Mouse (Mus musculus): ENCODE results near the gene 4933430I17Rik.

4933430I17Rik gene

DNA sequence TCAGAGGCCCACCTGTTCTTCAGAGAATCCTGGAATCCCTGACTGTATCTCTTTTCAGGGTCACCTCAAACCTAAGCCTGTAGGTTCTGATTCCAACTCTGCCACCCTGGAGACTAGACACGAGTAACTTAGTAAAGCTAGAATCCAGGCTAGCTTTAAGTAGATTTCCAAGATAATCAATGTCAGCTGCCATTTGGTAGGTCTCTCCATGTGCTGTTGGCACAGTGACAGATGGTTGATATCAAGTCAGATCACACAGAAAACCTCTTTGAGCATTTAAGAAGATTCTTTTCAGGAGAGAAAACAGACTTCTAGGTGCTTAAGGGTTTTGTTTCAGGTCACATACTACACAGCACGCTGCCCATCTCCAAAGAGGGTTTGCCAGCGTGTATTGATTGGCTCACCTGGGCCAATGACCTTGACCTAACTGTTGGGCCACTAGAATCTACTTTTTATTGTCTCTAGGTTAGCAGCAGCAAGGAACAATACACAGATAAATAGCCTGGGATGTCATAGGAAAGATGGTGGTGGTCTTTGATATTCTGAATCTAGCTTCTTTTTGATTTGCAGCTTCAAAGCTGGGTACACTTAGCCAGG lies 21.7 kb upstream of the 4933430I17Rik start, which contains the start of gene Hdhd3:
TSS of gene Hdhd3 (minus strand) at position 94 of the 597 bp plus-strand sequence.
- DNase-seq (ENCODE audit: low spot score) = no peak

DNA sequence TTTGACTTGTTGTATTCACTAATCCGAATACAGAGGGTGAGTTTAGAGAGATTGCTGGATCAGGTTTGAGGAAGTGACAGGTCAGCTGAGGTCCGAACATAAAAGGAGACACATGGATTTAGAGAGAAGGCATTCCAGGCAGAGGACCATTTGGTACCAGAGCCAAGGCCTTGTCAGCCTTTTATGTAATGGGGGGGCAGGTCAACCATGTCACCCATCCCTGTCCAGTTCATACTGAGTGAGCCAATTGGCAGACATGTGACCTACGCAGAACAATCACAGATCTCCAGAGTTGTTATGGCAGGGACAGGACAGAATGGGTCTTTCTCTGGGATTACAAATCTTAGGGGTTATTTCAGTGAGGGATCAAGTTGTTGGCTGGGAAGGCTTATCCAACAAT lies 19.2 kb upstream of the 4933430I17Rik start:
- DNase-seq (ENCODE audit: low spot score) = no peak

- DNase-seq (ENCODE audit: low spot score) = no peak
Observed at GRCm38 (mm10) chr4:62506798-62507197, 18.4 kb upstream of the 4933430I17Rik start.

DNA sequence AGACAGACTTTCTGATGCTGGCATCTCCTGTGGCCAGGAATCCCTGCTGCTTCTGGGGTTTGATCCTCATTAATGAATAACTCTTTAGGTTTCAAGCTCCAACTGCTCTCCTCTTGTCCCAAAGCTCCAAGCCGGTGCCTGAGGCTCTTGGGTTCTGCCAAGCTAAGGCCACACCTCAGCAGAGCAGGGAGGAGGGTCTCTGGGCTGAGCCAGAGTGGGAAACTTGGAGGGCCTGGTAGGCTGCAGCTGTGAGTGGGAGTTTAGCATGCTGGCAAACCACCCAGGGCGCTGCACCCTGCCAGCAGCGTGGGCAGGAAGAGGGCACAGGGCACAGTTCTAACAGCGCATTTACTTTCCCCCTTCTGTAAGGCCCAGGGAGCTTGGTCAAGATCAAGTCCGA lies 16.3 kb upstream of the 4933430I17Rik start:
- no peak for DNase-seq (ENCODE audit: low spot score)

DNA sequence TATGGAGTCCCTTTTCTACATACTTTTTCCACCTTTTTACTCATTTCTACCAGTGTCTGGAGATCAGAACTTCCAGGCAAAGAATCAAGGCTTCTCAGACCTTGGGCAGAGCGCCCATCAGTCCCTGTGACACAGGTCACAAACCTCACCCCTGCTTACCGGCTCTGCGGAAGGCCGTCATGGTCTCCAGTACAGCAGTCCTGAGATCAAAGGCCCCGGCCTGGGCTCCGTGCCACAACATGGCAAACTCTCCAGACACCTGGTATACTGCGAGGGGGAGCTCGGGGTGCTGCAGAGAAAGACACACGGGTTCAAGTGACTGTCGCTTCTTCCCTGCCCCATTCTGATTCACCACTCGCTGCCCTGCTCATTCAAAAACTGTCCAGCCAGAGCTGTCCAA lies 15.2 kb upstream of the 4933430I17Rik start:
- DNase-seq (ENCODE audit: low spot score) = peak; percentile 58

GRCm38 (mm10) chr4:62513998-62514506 lies 11.1 kb upstream of the 4933430I17Rik start:
- no peak for DNase-seq (ENCODE audit: low spot score)

DNA sequence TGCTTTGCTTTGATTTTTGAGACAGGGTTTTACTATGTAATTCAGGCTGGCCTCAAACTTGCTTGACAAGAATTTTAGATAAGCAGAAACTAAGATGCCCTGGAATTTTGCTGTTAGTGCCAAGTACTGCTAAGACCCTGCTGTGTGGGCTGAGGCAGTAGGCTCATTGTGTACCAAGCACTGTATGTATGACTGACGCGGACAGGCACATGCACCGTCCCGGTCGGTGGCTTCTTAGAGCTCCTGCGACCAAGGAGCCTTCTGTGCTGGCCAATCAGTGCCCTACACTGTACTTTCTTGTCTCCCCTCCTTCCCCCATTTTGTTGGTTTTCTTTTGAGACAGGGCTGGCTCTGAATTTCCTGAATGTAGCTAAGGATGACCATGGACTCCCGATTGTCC lies 10.2 kb upstream of the 4933430I17Rik start:
- no peak for DNase-seq (ENCODE audit: low spot score)

DNA sequence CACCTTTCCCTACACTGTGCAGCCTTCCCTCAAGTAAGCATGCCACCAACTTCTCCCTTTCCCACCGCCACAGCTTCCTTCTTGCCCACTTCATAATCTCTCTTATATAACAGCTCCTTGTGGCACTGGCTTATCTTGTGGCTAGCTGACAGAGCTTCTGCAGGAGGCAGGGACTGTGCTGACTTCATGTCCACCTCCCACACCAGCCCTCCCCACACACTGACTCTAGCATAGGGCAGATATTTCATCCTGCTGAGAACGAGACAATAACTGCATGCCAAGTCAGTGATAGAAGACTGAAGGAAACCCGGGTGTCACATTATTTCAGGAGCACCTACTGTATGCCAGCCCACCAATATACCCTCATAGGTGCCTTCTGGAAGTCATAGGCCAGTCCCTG lies 9.7 kb upstream of the 4933430I17Rik start:
- no peak for DNase-seq (ENCODE audit: low spot score)

GRCm38 (mm10) chr4:62516079-62516478 lies 9.1 kb upstream of the 4933430I17Rik start:
- DNase-seq (ENCODE audit: low spot score) = no peak

DNA sequence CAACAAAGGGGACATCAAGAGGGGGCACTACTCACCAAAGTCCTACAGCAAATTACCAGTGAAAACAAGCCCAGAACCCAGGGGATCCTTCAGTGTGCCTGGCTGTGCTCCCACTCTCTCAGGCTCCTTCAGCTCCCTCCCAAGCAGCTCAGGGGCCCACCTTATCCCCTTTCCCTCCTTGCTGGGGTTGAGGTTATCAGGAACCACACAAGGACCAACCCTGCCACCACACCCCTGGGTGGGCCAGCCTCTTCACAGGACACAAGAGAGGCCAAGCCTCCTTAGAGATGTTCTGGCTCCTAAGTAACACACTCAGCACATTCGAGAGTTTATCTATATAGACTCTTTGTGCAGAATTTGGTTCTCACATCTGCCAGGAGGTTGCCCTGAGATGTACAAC lies 8.6 kb upstream of the 4933430I17Rik start:
- DNase-seq (ENCODE audit: low spot score) = no peak

GRCm38 (mm10) chr4:62517046-62517445 lies 8.1 kb upstream of the 4933430I17Rik start:
- DNase-seq (ENCODE audit: low spot score) = no peak

DNA sequence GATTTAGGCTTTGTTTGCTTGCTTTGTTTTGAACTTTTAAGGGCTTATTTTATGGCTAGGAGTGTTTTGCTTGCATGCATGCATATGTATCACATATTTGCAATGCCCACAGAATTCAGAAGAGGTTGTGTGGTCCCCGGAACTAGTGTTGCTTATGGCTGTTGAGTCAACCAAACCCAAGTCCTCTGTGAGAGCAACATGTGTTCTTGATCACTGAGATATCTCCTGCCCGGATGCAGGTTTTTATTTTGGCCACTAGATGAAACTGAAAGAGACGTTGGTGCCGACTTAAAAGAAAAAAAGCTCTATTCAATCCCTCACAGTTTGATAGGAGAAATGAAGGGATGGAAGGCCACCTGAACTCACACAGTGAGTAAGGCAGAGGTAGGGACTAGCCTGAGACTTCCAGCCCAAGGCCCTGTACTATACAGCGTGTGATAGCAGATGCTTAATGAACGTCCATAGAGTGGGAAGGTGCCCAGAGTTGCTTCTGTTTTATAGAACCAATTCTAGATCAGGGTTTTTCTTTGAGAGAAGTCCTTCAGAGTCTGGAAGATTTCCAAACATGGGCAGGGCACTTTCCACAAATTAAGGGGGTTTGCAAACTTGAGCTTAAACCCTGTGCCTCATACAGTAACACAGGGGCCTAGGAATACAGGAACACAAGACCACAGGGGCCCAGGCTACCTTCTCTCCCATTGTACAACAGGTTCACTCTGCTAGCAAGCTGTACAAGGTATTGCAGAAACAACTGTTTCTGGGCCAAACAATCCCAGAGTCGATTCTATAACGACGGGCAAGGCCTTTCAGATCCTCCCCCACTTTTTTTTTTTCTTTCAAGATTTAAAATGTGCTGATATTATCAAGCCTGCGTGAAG lies 7.4 kb upstream of the 4933430I17Rik start:
- no peak for DNase-seq (ENCODE audit: low spot score)

GRCm38 (mm10) chr4:62518416-62519121 lies 6.6 kb upstream of the 4933430I17Rik start:
- no peak for DNase-seq (ENCODE audit: low spot score)

GRCm38 (mm10) chr4:62519122-62519848 lies 5.9 kb upstream of the 4933430I17Rik start:
- no peak for DNase-seq (ENCODE audit: low spot score)

GRCm38 (mm10) chr4:62519849-62520233 lies 5.3 kb upstream of the 4933430I17Rik start, which contains the start of gene Alad:
Gene Alad, minus strand, starts transcription at chr4:62519918.
- DNase-seq (ENCODE audit: low spot score) = peak; percentile 75

- DNase-seq (ENCODE audit: low spot score) = no peak
Observed at GRCm38 (mm10) chr4:62520892-62521400, 4.2 kb upstream of the 4933430I17Rik start.

DNA sequence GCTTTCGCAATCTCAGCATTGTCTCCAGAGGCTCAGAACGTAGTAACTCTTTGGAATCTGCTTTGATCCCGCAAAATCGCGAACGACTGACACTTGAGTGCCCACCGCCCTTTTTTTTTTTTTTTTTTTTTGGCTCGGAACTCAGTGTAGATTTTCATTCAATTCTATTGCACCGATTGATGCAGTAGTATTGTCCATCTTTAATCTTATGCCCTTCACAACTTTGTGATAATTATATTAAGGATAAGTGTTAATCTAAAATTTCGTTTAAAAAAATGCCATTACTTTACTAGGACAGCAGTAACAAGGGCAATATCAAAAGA lies 281 bp downstream of the 4933430I17Rik start:
- no peak for DNase-seq (ENCODE audit: low spot score)

- DNase-seq (ENCODE audit: low spot score) = no peak
Observed at GRCm38 (mm10) chr4:62526256-62526655, 1.1 kb downstream of the 4933430I17Rik start.

GRCm38 (mm10) chr4:62527655-62528054 lies 2.5 kb downstream of the 4933430I17Rik start:
- no peak for DNase-seq (ENCODE audit: low spot score)

DNA sequence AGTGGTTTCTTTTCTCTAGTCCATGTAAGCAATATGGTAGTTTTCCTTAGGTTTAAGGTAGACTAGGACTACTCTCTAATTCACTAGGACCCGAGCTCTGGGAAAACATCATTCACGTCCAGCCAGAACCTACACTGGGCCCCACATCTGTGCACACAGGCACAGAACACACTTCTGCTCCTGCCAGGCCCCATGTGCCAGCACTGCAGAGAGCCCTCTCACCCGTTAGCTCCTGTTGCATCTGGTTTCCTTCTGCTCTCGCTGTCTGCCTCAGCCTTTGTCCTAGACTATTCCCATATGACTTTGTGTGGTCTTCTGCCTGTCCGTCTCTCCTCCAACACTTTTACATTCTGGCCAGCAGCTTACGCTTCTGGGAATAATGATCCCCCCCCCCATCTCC lies 8.6 kb downstream of the 4933430I17Rik start:
- no peak for DNase-seq (ENCODE audit: low spot score)

DNA sequence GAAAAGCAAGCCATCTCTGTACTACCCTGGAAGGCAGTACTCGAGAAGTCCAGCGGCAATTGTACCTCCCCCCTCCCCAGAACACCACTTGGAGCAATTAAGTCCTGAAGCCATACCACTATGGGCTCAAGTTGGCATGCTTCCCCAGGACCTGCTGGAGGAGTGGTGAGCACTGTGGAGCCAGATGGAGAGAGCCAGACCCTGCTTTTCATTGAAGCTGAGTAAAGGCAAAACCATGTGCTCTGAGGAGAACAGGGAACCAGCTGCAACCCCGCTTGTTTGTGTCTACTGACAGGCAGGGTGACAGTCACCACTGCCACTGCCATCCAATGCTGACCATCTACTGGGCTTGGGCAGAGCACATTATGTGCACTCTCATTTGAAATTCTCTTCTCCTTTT lies 16.6 kb downstream of the 4933430I17Rik start:
- DNase-seq (ENCODE audit: low spot score) = no peak

DNA sequence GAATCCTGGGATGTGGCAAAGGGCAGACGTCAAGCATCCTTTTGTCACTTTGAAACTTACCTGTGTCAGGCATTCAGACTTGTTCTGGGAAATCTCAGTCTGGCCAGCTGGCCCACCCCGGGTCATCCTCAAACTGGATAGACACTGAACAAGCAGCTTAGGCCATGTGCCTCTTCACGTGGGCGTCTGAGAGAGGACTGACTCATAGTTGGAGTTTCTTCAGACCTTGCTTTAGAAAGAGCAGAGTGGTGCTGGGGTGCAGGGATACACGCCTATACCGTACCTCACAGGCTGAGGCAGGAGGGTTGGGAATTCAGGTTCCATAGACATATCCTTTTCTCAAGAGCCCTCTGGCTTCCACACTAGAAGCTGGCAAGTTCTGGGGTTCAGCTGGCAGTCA lies 18.6 kb downstream of the 4933430I17Rik start:
- DNase-seq (ENCODE audit: low spot score) = no peak
